Mouse (Mus musculus) adrenal gland, adult 10 weeks (tissue): ENCODE measurements around the gene Gm16253. TPM values are rescaled to one million over a fixed set of nuclear protein-coding genes. Genes with fewer than 3 reads are reported as not detected.

ENCODE experiments used
- polyA plus RNA-seq: library from polyadenylated mRNA; stranded (reverse); fragments of 350-450 nt; fragmentation: Illumina TruSeq; extraction: RNeasy Lipid Tissue Mini Kit (QIAGEN cat#74804); gene quantifications from one replicate; pipeline ENCODE4 v1.2.3, GENCODE M21; 2014; ENCODE audit warnings: low read depth, low replicate concordance

Gene Gm16253
- polyA plus RNA-seq: not detected

DNA sequence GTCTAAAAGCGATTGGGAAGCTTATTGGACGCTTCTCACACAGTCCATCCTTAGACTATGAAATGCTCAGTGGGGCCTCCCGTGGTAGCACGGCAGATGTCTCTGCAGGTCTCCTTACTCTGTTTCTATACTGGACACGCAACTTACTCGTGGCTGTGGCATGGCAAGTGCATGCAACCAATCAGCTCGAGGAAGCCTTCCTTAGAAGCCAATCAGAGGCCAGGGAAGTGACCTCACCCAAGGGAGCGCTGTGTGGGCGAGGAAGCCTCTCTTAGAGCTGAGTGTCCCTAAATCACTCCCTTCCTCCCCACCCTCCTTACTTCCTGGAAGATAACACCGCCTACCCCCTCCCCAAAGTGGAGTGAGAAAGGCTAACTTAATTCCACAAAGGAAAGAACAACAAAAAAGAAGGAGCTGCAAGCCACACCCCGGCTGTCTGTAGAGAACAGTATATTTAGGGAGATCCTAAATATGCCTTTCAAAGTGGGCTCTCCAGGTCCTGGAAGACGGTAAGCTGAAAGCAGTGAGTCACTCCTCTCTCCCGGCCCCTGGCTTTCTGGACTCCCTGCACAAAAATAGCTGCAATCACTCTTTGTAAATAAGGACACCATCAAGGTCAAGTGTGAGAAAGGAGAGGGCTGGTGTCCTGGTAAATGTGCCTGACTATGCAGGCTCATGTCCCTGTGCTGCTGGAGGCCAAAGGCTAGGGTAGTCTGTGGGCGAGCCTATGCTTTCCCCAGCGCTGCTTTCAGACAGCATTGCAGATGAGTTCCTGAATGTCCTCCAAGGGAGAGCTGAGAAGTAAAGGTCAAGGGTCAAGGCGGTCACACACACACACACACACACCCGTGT, at the start of gene Gm16253:
Gene Gm16253 (plus strand): TSS at position 295 of the 852 bp plus-strand sequence.

DNA sequence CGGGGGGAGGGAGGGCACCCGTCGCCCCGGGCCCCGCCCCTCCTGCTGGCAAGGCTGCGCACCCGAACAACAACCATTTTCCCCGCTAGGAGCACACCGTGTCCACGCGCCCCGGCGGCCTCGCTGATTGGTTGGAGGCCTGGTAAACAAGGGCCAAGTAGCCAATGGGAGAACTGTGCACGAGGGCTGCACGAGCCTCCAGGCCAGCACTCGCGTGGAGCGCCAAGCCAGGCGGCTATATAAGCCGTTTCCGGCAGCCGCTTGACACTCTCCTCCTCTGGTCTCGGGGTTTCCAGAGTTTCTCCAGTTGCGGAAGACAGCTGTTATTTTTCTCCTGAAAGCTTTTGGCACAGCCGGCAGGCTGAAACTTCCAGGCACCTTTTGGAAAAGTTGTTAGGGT, 19.1 kb upstream of the Gm16253 start, which contains the start of gene Txnip:
Gene Txnip (plus strand): TSS at position 264 of the 400 bp plus-strand sequence.

DNA sequence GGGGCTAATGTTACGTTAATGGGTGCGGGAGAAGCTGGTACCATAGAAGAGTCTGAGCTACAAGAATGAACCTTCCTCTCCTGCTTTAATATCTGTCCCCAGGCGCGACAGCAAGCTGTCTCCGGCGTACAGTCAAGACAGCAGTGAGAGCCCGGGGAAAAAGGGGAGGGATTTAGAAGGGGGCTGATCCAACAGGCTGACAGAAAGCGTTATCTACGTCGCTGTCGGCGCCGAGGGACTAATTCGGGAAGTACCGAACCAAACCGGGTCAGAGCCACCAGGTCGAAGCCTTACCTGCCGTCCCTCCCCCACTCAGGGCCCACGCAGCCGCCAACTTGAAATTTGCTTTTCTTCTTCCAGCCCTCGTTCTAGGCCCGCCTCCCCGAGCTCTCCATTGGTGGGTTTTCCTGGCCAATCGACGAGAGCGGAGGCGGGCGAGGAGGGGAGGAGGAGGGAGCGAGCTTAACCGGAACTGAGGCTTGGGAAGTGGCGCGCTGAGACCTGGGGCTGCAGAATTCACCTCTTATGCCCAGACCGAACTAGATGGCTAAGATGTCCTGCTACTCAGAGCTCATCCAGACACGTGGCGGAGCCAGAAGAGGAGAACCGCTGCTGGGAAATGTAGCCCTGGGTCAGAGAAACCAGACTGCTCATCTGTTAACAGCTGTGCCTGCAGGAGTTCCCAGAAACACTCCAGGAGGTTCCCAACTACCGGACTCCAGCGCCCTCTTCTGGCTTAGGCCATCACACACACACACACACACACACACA, 17.2 kb downstream of the Gm16253 start, which contains the start of gene Polr3gl:
Gene Polr3gl (minus strand): TSS at position 392 of the 771 bp plus-strand sequence.

DNA sequence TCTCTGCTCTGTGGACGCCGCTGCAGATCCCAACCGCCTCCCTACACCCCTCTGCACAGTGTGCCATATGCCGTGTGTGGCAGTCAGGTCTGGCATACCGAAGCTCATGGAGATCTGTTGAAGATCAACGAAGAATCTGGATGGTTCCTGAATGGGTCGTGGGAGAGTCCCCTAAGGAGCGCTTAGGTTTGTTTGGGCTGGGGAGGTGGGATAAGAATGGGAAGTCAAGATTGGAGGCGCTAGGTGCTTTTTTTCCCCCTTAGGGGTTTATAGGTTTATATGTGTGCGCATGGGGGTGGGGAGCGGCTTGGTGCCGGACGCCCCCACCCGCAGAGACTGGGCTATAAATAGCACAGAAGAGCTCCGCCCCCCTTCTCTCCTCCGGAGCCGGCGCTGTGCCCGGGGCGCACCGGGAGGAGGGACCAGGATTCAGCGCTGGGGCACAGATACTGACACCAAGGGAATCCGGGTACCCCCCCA, 19.5 kb downstream of the Gm16253 start, which contains the start of gene Ankrd34a:
Gene Ankrd34a (plus strand): TSS at position 409 of the 480 bp plus-strand sequence.

DNA sequence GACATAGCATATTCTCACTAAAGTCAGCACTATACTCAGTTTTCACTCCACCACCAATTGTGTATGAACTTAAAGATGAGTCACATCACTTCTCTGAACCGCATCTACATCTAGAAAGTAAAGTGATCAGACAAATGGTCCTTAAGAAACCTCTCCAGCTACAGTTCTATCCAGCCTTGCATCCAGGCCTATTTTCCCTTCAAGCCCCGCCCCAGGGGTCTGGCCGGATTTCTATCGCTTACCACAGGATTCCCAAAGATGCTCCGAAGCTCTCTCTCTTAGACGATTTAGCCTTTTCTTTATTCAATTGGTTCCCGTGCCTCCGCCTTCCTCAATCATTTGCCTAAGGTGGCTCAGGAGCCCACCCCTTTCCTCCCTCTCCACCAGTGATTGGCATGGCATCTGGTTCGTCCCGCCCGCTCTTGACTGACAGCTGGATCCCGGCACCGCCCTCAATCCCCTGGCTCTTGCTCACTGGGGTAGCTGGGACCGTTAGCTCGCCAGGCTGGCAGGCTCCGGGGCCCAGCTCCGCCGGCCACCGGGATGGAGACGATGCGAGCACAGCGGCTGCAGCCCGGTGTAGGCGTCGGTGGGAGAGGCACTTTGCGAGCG, 24.0 kb downstream of the Gm16253 start, which contains the start of gene Lix1l:
Gene Lix1l (plus strand): TSS at position 511 of the 612 bp plus-strand sequence.

DNA sequence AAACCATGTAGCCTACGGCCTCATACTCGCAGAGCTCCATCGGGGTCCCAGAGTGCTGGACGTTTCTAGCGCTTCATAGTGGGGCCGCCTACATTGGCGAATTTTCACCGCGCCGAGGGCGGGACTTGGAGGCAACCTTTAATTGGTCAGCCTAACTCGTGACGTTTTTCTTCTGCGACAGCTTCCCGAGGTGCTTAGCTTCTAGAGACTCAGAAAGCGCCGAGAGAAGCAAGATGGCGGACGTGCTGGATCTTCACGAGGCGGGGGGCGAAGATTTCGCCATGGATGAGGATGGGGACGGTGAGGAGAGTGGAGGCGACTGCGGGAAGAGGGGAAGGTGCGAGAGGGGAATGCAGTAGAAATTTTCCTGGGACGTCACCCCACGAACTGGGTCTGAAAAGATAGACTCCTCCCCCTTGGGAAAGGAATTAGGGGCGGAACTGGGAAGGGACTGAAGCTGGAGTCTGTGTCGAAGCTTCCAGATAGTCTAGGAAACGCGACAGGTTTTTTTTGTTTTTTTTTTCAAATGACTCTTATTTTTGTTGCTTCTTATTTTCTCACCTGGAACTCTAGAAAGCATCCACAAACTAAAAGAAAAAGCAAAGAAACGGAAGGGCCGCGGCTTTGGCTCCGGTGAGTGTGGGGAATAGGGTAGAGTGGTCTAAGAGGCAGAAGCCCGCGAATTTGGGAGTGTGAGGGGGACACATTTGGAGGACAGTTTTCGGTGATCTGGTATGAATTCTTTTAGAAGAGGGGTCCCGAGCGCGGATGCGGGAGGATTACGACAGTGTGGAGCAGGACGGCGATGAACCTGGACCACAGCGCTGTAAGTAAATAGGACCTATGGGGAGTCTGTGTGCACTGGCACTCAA, 53.2 kb downstream of the Gm16253 start, which contains the start of gene Rbm8a:
Gene Rbm8a (plus strand): TSS at position 205 of the 872 bp plus-strand sequence.

Other genes with a start within 250 kb of the Gm16253 start
- gene BC107364, start 124.7 kb upstream of the Gm16253 start, polyA plus RNA-seq: not detected
- gene Hfe2, start 51.8 kb upstream of the Gm16253 start, polyA plus RNA-seq: 1.7 TPM
- 317 TPM for gene Txnip, start 19.0 kb upstream of the Gm16253 start, polyA plus RNA-seq
- gene Polr3gl, start 17.2 kb downstream of the Gm16253 start, polyA plus RNA-seq: 97.9 TPM
- gene Ankrd34a, start 19.7 kb downstream of the Gm16253 start, polyA plus RNA-seq: 0.23 TPM
- 51.3 TPM for gene Lix1l, start 24.2 kb downstream of the Gm16253 start, polyA plus RNA-seq
- gene Rbm8a, start 52.9 kb downstream of the Gm16253 start, polyA plus RNA-seq: 46.8 TPM
- 22.2 TPM for gene Pex11b, start 58.4 kb downstream of the Gm16253 start, polyA plus RNA-seq
- gene Gm42957, start 58.5 kb downstream of the Gm16253 start, polyA plus RNA-seq: 0.17 TPM
- 0.23 TPM for gene Itga10, start 68.6 kb downstream of the Gm16253 start, polyA plus RNA-seq
- gene Ankrd35, start 93.1 kb downstream of the Gm16253 start, polyA plus RNA-seq: 0.52 TPM
- gene Pias3, start 119.4 kb downstream of the Gm16253 start, polyA plus RNA-seq: 3.3 TPM
- gene Nudt17, start 131.6 kb downstream of the Gm16253 start, polyA plus RNA-seq: not detected
- gene Polr3c, start 150.6 kb downstream of the Gm16253 start, polyA plus RNA-seq: 22.0 TPM
- 117 TPM for gene Rnf115, start 150.7 kb downstream of the Gm16253 start, polyA plus RNA-seq